Mouse (Mus musculus): ENCODE data around the gene Olfr462. TPM values are rescaled to one million over a fixed set of nuclear protein-coding genes. Genes with fewer than 3 reads are reported as not detected.
A peak's percentile ranks its signal among the peaks of the same experiment; 100 is the strongest.
"Not testable (repeated sequence)": the region's sequence is repeated elsewhere in the genome, so short reads cannot be mapped to it uniquely, and the experiment has no call there.

Olfr462 gene
- polyA plus RNA-seq, 1 experiment from 2014 or later: not detected

GRCm38 (mm10) chr11:87871766-87872165 is 20.3 kb downstream of the Olfr462 start:
- H3K9me3 ChIP-seq: no peaks in the 10 kb centered on the region
- no peaks in the 10 kb centered on the region for H3K4me1 ChIP-seq
- H3K36me3 ChIP-seq (replicated peaks): no peaks in the 10 kb centered on the region
- no peak for DNase-seq (ENCODE audit: extremely low spot score, low spot score)
- no peak overlapping the region for H3K4me3 ChIP-seq
- H3K27me3 ChIP-seq (ENCODE audit: poor library complexity, severe bottlenecking): no peaks in the 10 kb centered on the region
- H3K27ac ChIP-seq: no peak overlapping the region
- WGBS: 73% methylated on average over 8 of the region's 8 CpGs

GRCm38 (mm10) chr11:87870096-87870495 is 22.0 kb downstream of the Olfr462 start:
- Histone ChIP-seq H3K27me3 (ENCODE audit: poor library complexity, severe bottlenecking) (no peaks in the 10 kb centered on the region), H3K9me3 (no peaks in the 10 kb centered on the region), H3K36me3 (replicated peaks) (no peaks in the 10 kb centered on the region), H3K4me3 (no peak overlapping the region), H3K27ac (no peak overlapping the region), H3K4me1 (no peaks in the 10 kb centered on the region)
- no peak for DNase-seq (ENCODE audit: extremely low spot score, low spot score)
- WGBS: 78% methylated on average over 2 of the region's 2 CpGs

GRCm38 (mm10) chr11:87866891-87867290 is 25.2 kb downstream of the Olfr462 start:
- 89% methylated on average over 1 of the region's 2 CpGs for WGBS

GRCm38 (mm10) chr11:87862805-87863204 is 29.3 kb downstream of the Olfr462 start:
- Histone ChIP-seq H3K4me1 (no peaks in the 10 kb centered on the region), H3K36me3 (replicated peaks) (peaks cover 56% of the 10 kb centered on the region), H3K4me3 (no peak overlapping the region), H3K9me3 (no peaks in the 10 kb centered on the region), H3K27ac (no peak overlapping the region), H3K27me3 (ENCODE audit: poor library complexity, severe bottlenecking) (no peaks in the 10 kb centered on the region)
- 94% methylated on average over 13 of the region's 13 CpGs for WGBS
- no peak for DNase-seq (ENCODE audit: extremely low spot score, low spot score)

More at GRCm38 (mm10) chr11:87866891-87867290, 25.2 kb downstream of the Olfr462 start:
- not testable (repeated sequence) for DNase-seq (ENCODE audit: extremely low spot score, low spot score); H3K4me1 ChIP-seq; H3K27me3 ChIP-seq (ENCODE audit: poor library complexity, severe bottlenecking); H3K4me3 ChIP-seq; H3K27ac ChIP-seq; H3K9me3 ChIP-seq
- peaks cover 21% of the 10 kb centered on the region for H3K36me3 ChIP-seq (replicated peaks)

- H3K27me3 ChIP-seq (ENCODE audit: poor library complexity, severe bottlenecking): no peaks in the 10 kb centered on the region
- no peak for DNase-seq (ENCODE audit: extremely low spot score, low spot score)
- no peaks in the 10 kb centered on the region for H3K9me3 ChIP-seq
- WGBS: 86% methylated on average over 9 of the region's 9 CpGs
- no peaks in the 10 kb centered on the region for H3K4me1 ChIP-seq
- H3K27ac ChIP-seq: no peak overlapping the region
- peaks cover 80% of the 10 kb centered on the region for H3K36me3 ChIP-seq (replicated peaks)
- no peak overlapping the region for H3K4me3 ChIP-seq
Measured at GRCm38 (mm10) chr11:87860426-87860825, 31.6 kb downstream of the Olfr462 start.

GRCm38 (mm10) chr11:87859273-87859672 is 32.8 kb downstream of the Olfr462 start:
- 89% methylated on average over 11 of the region's 11 CpGs for WGBS
- Histone ChIP-seq H3K4me1 (no peaks in the 10 kb centered on the region), H3K4me3 (no peak overlapping the region), H3K27me3 (ENCODE audit: poor library complexity, severe bottlenecking) (no peaks in the 10 kb centered on the region), H3K27ac (no peak overlapping the region), H3K9me3 (no peaks in the 10 kb centered on the region), H3K36me3 (replicated peaks) (peaks cover 81% of the 10 kb centered on the region)
- no peak for DNase-seq (ENCODE audit: extremely low spot score, low spot score)

- 90% methylated on average over 7 of the region's 7 CpGs for WGBS
- no peaks in the 10 kb centered on the region for H3K27me3 ChIP-seq (ENCODE audit: poor library complexity, severe bottlenecking)
- H3K4me1 ChIP-seq: peaks cover 14% of the 10 kb centered on the region
- no peak overlapping the region for H3K4me3 ChIP-seq
- no peaks in the 10 kb centered on the region for H3K9me3 ChIP-seq
- peaks cover 37% of the 10 kb centered on the region for H3K36me3 ChIP-seq (replicated peaks)
- no peak overlapping the region for H3K27ac ChIP-seq
- no peak for DNase-seq (ENCODE audit: extremely low spot score, low spot score)
Measured at GRCm38 (mm10) chr11:87854550-87854949, 37.5 kb downstream of the Olfr462 start.

- 40% methylated on average over 8 of the region's 8 CpGs for WGBS
- peaks cover 14% of the 10 kb centered on the region for H3K4me1 ChIP-seq
- peak overlapping the region; percentile 61 for H3K4me3 ChIP-seq
- H3K9me3 ChIP-seq: no peaks in the 10 kb centered on the region
- H3K27me3 ChIP-seq (ENCODE audit: poor library complexity, severe bottlenecking): no peaks in the 10 kb centered on the region
- H3K36me3 ChIP-seq (replicated peaks): peaks cover 33% of the 10 kb centered on the region
- DNase-seq (ENCODE audit: extremely low spot score, low spot score): no peak
- H3K27ac ChIP-seq: peak overlapping the region; percentile 86
Measured at GRCm38 (mm10) chr11:87853597-87853954, 38.5 kb downstream of the Olfr462 start.

- 5% methylated on average over 40 of the region's 40 CpGs for WGBS
- Histone ChIP-seq H3K9me3 (no peaks in the 10 kb centered on the region), H3K27ac (peak within 1 kb of the TSS; percentile 86), H3K4me3 (peak within 1 kb of the TSS; percentile 61), H3K36me3 (replicated peaks) (peaks cover 26% of the 10 kb centered on the region), H3K4me1 (peaks cover 14% of the 10 kb centered on the region), H3K27me3 (ENCODE audit: poor library complexity, severe bottlenecking) (no peaks in the 10 kb centered on the region)
- DNase-seq (ENCODE audit: extremely low spot score, low spot score): peak; percentile 94
Measured at GRCm38 (mm10) chr11:87852690-87853596, 39.1 kb downstream of the Olfr462 start, which contains the start of gene Mks1. Gene Mks1 (plus strand): TSS chr11:87853215.

- Histone ChIP-seq H3K4me1 (peaks cover 5% of the 10 kb centered on the region), H3K27me3 (ENCODE audit: poor library complexity, severe bottlenecking) (no peaks in the 10 kb centered on the region), H3K36me3 (replicated peaks) (no peaks in the 10 kb centered on the region), H3K27ac (no peak overlapping the region), H3K4me3 (no peak overlapping the region), H3K9me3 (no peaks in the 10 kb centered on the region)
- DNase-seq (ENCODE audit: extremely low spot score, low spot score): no peak
- WGBS: 73% methylated on average over 6 of the region's 6 CpGs
Measured at GRCm38 (mm10) chr11:87847884-87848283, 44.2 kb downstream of the Olfr462 start.

- H3K4me1 ChIP-seq: no peaks in the 10 kb centered on the region
- no peak for DNase-seq (ENCODE audit: extremely low spot score, low spot score)
- H3K9me3 ChIP-seq: no peaks in the 10 kb centered on the region
- H3K36me3 ChIP-seq (replicated peaks): no peaks in the 10 kb centered on the region
- 91% methylated on average over 12 of the region's 12 CpGs for WGBS
- no peaks in the 10 kb centered on the region for H3K27me3 ChIP-seq (ENCODE audit: poor library complexity, severe bottlenecking)
- no peak overlapping the region for H3K4me3 ChIP-seq
- no peak overlapping the region for H3K27ac ChIP-seq
Measured at GRCm38 (mm10) chr11:87846968-87847600, 45.0 kb downstream of the Olfr462 start.

- Histone ChIP-seq H3K4me3 (no peak overlapping the region), H3K36me3 (replicated peaks) (no peaks in the 10 kb centered on the region), H3K4me1 (no peaks in the 10 kb centered on the region), H3K27ac (no peak overlapping the region), H3K9me3 (no peaks in the 10 kb centered on the region), H3K27me3 (ENCODE audit: poor library complexity, severe bottlenecking) (no peaks in the 10 kb centered on the region)
- no peak for DNase-seq (ENCODE audit: extremely low spot score, low spot score)
- whole genome bisulfite sequencing: 95% methylated on average over 3 of the region's 3 CpGs
Measured at GRCm38 (mm10) chr11:87841436-87841835, 50.6 kb downstream of the Olfr462 start.

GRCm38 (mm10) chr11:87840676-87841075 is 51.4 kb downstream of the Olfr462 start:
- H3K27me3 ChIP-seq (ENCODE audit: poor library complexity, severe bottlenecking): no peaks in the 10 kb centered on the region
- H3K4me1 ChIP-seq: no peaks in the 10 kb centered on the region
- no peak overlapping the region for H3K4me3 ChIP-seq
- H3K27ac ChIP-seq: no peak overlapping the region
- H3K36me3 ChIP-seq (replicated peaks): no peaks in the 10 kb centered on the region
- 91% methylated on average over 8 of the region's 8 CpGs for WGBS
- no peak for DNase-seq (ENCODE audit: extremely low spot score, low spot score)
- H3K9me3 ChIP-seq: no peaks in the 10 kb centered on the region

Measured in forebrain, embryonic 10.5 days (tissue).